Mouse (Mus musculus): ENCODE measurements around the gene Slc2a13.

The Slc2a13 gene

DNA sequence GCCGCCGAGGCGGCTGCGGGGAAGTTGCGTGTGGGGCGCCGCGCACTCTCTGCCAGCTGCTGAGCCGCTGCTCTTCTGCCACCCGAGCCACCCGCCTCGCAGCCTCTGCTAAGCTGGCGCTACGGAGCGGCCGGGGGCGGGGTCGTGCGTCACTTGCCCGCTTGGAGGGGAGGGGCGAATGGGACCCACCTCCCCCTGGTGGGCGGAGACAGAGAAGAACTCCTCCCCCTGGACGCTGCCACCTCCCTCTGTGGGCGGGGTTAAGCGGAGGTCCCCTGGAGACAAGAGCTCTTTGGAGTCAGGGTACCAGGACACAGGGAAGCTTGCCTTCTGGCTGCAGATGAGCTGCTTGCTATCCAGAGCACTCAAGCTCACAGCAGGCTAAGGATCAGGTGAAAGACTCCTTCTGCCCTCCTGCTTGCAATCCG, at the start of gene Slc2a13:
TSS of gene Slc2a13 (minus strand) at position 151 of the 428 bp plus-strand sequence.
- DNase-seq: peak; percentile 90

DNA sequence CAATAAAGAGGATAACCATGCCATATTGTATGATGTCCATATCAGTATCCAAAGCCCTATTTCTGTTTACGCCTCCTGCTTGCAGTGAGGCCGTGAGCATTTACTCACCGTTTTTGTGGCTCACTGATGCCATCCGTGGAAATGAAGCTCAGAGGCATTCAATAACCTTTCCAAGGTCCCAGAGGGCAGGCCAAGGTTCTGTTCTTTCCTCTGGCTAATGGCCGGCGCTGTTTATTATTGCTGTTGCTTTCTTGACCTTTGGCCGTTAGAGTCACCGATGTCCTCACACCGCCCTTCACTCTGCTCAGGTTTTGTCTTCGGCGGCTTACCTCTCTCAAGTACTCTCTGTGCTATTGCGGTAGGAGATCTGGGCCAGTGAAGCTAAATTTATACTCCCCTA, 43.0 kb upstream of the Slc2a13 start:
- no peak for DNase-seq

DNA sequence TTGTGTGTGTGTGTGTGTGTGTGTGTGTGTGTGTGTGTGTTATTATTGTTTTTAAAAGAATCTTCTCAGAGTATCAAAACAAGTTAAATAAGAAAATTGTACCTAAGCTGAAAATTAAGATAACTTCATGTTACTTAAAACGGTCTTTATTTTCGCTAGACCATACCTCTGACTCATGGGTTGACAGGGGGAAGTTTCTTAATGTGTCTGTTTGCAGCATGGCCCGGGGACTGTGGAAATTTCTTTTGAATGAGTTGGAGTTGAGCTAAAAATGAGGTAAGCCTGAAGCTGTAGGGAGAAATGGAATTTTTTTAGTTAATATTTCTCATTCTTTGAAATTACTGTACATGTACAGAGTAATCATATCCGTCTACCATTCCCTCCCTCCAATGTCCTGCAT, 42.5 kb upstream of the Slc2a13 start:
- DNase-seq: no peak

DNA sequence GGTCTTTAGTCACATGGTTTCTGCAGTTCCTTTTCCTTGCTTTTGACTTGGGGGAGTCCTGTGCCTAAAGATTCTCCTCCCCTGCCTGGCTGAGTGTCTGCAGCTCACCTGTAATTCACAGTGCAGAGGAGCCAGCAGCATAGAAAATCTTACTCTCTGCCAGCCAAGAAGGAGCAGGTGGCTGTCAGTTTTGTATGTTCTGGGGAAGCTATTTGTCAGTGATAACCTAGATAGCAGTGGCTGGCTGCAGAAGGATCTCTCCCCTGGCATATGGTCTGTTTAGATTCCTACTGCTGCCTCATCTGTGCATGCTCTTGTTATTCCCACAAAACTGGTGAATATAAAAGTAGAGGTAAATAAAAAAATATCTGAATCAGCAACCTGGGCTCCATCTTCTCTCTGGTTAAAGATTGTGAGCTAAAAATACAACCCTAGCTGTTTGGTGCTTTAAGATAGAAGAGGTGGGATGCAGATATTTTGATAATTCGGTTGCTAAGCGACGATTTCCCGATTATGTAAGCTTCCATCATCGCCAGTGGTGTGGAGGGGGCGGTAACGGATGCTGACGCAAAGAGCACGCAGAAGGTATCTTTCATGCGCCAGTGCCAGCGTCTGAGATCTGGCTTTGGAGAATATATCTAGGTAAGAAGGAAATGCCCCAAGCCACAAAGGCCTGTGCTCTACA, 41.1 kb upstream of the Slc2a13 start:
- peak; percentile 61 for DNase-seq

DNA sequence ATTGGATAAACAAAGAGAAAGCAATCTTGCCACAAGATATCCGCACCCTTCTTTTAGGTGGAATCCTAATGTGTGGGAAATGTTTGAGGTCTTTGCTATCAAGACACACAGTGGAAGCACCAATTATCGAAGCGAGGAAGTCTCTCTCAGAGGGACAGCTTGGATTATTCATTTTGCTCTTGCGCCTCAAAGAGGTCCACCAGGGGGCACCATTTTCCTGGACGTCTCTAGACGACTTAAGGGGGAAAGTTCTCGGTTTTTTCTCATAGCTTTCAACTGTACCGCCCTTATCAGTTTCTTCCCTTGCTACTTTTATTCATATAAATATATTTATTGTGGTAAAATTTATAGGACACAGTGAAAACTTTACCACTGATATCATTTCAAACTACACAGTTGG, 36.7 kb upstream of the Slc2a13 start:
- peak; percentile 79 for DNase-seq

DNA sequence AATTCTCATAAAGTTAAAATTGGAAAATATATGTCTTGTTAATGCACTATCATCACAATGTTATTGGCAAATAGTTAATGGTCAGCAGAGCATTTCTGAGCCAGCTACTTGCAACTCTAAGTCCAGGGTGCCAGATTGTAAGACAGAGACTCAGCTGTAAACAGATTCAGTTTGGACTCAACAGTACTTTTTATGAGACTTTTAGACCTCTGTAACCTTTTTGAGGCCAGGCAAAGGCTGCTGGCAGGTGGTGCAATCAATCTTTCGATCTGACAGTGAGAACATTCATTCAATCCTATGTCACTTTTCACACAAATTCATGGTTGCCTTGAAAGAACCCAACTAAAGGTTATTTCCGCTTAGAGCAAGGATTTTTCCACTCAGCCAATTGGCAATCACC, 35.8 kb upstream of the Slc2a13 start:
- DNase-seq: no peak

DNA sequence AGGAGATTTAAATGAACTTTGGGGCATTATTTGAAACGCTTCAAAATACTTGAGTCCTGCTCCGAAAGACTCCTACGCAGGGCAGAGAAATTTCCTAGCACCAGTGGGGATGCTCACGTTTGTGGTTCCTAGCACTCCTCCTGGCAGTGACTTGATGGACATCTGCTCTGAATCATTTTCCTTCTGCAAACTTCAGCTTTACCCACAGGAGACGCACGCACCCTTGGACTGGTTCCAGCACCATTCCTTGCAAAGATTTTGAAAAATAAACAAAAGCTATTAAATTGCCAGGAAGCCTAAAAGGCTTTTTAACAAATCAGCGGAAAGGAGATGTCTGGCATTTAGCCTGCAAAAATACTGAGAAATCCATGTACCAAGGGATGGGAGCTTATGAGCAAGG, 28.1 kb upstream of the Slc2a13 start:
- DNase-seq: peak; percentile 33

DNA sequence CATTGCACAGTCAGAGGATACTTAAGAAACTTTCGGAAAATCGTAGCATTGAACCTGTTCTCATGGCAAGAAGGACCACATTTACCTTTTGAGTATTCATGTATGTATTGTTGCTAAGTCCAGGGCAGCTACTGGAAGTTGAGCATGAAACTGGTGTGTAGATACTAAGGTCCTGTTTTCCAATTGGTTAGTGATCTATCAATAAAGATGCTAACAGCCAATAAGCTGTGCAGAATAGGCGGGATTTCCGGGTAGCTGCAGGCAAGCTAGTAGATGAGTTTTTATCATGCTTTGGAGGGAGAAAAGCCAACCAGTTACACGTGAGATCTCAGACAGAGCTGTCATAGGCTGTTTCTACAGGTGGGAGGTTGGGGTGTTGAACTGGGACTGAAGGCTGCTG, 24.2 kb upstream of the Slc2a13 start:
- no peak for DNase-seq

DNA sequence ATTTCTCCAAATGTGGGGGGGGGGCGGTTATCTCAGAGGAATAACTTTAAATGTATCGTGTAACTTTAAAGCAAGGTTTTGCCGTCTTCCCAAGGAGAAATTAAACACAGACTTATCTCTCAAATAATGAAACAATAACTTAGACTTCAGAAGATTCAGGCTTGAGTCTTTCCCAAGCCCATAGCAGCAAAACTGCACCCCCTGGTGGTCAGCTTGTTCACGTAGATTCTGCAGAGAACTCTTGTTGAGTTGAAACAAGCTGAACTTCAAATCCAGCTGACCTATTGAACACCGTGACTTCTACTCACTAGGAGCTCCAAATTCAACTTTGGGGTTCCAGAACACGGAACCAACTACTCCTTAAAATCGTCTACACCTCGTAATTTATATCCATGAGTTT, 1.4 kb upstream of the Slc2a13 start:
- DNase-seq: peak; percentile 92

DNA sequence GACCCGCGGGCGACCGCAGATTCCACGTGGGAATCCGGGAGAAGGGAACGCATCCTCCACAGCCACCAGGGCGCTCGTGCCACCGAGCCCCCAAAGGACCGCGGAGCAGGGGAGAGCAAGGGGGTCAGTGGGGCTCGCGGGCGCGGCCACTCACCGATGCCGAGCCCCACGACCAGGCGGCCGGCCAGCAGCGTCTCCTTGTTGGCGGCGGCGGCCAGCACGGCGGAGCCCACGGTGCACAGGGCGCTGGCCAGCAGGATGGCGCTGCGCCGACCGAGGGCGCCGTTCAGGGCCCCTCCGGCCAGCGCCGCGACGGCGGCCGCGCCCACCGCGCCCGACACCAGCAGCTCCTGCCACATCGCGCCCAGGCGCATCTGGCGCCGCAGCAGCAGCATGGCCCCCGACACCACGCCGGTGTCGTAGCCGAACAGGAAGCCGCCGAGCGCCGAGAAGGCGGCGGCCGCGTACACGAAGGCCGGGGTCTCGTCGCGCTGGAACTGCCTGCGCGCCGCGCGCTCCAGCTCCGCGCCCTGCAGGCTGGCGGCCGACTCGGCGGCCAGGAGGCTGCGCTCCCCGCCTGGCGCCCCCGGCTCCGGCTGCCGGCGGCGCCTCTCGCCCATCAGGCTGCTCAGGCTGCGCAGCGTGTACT, 516 bp downstream of the Slc2a13 start:
- peak; percentile 38 for DNase-seq

DNA sequence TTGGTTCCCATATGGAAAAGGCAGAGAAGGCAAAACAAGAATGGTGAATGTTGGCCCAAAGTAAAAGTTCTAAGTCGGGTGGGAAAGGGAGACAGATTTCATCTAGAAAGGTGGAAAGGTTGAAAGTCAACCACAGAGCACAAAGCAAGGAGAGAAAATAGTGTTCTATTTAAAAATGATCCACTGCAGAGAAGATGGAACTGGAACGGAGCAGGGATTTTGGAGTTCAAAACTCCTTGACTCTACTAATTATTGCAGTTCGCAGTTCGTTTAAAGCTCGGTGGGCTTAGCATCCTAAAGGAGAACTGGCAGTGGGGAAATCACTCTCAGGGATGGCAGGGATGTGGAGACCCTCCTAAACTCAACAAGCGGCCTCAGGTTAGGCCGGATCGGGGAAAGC, 1.1 kb downstream of the Slc2a13 start:
- no peak for DNase-seq

DNA sequence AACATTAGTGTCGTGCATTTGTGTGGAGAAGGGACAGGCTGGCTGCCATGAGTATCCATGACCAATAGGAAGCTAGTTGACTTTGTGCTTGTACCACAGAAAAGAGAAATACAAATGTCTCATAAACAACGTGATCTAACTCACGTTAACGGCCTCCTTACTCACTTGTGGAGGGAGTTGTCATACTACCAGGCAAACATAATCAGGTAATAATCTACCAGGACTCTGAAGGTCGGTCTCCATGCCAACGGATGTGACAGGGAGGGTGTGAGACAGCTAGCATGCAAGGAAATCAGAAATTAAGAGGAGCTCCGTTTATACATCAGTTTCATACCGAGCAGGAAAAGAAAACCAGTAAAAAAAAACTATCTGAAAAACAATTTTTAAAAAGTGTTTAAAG, 6.3 kb downstream of the Slc2a13 start:
- DNase-seq: no peak

DNA sequence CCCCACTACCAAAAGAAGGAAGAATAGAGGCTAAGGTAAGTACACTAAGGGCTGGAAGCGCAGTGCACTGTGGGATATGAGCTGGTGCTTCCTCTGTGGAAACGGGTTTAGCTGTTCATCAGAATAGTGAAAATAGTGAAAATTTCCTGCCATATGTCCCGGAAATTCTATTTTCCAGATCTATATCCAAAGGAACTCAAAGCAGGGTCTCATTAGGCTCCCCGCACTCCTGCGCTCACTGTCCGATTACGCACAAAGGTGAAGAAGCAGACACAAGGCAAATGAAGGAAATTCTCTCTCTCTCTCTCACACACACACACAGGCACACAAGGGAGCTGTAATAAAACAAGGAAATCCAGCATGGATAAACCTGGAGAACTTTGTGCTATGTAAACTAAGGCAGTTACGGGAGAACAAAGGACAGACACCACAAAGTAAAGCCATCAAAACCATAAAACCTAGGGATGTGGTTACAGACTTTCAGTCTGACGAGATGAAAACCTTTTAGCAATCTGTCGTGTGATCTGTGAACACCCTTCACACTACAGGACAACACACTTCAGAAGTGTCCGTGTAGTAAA, 7.9 kb downstream of the Slc2a13 start:
- no peak for DNase-seq

DNA sequence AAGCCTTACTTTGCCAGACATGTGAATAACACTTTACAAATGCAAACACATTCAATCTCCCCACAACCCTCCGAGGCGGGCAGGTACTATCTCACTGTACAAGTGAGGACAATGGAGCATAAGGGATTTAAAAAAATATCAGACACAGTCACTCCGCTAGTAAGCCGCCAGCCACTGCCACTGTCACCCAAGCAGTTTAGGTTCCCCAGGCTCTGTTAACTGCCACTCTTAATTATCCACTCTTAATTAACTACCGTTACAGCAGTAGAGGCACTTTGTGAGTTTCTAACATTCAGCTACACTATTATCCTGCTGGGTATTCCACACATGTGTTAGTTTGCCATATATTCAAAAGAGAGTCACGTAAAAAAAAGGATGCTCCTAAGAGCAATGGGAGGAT, 11.3 kb downstream of the Slc2a13 start:
- no peak for DNase-seq

DNA sequence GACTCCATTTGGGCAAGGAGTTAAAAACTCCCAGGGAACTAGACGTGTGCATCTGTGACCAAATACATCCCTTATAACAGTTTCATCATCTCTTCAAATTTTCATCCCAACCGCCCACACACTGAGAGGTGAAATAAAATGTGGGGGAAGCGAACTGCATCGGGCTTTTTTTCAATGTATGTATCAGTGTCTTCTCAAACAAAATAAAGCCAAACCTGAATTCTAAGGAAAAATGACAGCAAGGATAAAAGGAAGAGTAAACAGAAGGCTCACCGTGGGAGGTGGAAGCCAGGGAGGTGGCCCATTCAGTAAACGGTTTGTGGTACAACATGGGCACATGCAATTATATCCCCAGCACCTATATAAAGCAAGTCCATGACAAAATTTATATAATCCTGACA, 17.7 kb downstream of the Slc2a13 start:
- no peak for DNase-seq

DNA sequence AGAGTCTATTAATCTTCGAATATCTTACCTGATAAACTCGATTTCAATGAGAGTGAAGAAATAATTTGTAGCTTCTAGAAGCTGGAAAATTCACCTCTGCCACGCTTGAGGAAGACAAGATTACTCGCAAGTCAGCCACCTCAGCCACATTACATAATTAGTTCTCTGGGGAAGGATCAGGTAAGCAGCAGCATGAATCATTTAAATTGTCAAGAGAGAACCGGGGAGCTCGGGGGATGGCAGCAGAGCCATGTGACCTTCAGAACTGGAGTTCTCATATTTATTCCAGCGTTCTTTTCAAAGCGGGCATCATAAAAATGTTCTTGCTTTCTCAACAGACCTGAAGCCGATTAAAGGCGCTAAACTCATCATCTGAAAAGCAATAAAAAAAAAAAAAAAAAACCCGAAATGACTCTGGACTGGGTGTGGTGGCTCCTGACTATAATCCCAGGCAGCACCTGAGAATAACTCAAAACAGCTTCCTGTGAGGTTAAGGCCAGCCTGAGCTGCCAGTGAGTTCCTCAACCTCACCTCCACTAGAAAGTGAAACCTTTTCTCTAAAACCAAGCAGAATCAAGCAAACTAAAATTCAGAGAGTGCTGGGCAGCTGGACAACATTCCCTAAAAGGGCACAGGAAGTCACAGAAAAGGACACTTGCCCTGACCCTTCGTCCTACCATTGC, 24.3 kb downstream of the Slc2a13 start:
- no peak for DNase-seq

DNA sequence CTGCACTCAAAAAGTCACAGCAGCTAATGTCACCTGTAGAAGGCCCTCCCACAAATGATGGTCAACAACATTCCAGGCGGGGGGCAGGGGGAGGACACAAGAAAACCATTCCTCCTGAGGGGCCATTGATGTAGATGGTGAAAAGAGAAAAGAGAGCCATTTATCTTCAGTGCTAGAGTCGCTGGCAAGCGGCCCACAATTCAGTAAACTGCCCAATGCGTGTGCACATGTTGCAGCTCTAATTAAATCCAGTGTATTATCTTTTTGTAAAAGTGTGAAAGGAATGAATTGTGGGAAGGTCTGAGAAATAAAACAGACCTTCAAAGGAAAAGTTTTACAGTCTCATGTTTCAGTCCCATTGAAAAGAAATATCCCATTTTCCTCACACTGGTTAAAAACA, 28.5 kb downstream of the Slc2a13 start:
- peak; percentile 27 for DNase-seq

DNA sequence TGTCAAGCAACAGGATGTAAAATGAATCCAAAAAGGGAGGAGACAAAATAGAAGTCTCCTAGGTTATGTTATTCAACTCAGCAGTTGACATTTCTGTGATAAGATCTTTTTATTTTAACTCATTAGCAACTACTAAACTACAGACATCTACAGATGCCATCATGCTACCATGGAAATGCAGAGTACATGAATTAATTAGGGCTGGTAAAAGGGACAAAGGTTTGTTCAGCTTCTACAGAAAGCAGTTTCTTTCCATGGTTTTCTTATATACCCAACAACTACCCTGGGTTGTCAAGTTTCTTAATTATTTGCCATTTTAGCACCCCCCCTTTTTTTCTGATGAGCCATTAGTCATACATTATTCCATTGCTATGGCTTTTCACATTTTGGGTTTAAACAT, 34.6 kb downstream of the Slc2a13 start:
- DNase-seq: no peak

DNA sequence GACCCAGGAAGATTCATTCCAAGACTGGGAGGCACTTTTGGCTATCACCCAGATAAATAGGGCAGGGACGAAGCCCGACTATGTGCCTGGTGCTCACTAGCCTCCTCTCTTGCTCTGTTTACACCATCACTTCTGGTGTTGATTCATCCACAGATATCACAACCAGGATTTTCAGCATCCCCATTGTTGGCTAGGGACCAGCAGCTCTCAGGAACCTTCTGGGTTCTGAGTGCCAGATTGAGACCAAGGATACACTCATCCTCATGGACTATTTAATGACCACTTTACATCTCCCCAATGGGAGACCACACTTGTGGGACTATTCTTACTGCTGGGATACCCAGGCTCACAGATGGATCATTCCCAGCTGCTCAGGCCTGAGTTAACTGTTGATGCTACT, 46.2 kb downstream of the Slc2a13 start:
- DNase-seq: no peak

DNA sequence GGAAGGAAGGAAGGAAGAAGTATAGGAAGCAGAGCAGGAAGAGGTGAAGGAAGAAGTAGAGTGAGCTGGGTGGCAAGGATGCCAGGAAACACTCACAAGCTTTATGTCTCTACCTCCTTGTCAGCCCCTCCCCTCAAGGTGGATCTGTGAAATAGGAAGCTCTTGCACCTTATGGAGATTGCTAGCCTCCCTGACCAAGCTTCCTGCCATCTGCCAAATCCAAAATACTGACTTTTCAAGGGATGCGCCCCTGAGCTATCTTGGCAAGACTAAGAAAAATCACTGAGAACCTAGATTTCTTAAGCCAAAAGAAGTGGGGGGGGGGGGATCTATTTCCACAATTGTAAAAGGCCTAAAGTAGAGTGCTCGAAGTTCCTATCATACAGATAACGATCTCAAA, 46.9 kb downstream of the Slc2a13 start:
- DNase-seq: no peak

DNA sequence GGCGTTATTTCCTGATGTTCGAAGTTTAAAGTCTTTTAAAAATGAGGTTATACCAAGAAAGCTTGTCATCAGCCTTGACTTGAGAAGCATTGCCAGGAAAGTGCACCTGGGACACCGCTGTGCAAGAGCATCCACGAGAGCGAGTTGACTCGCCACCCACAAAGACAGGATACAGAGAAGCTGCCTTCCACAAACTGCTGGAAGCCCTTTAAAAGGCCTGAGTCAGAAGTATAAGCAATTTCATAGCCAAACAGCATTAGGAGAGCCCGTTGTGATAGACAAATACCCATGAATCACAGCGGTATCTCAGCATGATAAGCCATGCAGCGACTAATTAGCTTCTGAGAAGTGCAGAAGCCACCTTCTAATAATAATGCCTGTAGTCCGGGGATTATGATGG, 48.6 kb downstream of the Slc2a13 start:
- no peak for DNase-seq

DNA sequence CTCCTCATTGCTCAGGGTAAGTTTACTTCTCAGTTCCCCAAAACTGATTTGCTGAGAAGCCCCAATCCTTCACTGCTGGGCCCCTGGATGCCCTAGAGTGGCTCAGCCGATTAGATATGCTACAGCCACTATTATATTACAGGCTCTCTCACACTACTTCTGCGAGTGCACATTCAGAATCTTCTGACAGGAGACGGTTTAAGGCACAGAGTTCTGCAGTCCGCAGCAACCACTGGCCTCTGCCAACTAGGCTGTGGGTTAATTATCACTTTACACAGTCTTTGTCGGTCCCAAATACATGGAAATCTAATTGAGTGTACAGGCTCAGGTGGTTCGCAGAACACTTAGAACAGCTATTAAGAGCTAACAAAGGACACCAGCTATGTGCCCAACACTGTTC, 69.8 kb downstream of the Slc2a13 start:
- DNase-seq: no peak

DNA sequence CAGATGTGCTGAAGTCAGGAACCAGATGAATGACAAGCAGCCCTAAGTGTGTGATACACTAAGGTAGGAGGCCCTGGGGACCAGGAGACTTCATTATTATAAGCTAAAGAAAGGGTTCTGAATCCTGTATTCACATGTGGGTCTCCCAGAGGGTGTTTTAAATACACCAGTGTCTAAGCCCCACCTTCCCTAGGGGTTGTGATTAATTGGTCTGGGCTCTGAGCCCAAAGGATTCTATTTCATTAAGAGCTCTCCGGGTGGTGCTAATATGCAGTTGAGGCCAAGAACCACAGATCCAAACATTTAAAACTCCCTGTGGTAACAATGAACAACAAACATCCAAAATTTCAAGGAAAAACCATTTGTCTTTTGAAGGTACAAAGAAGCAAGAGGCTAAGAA, 70.4 kb downstream of the Slc2a13 start:
- no peak for DNase-seq

DNA sequence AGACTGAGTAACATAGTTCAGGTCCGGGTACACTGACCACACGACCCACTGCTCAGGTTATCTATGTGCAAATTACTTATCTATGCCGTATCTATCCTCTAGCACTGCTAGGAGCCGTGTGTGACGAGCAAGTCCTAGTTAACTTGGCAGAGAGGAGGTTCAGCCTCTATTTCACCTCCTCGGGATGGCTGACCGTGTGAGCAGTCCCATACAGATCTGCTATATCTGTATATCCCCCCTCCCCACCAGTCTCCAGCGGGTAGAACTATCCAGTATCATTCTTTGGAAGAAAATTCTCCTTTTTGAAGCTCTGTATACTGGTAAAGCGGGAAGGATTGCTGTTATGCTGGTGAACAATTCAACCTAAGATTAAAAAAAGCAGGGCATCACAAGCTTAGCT, 70.8 kb downstream of the Slc2a13 start:
- no peak for DNase-seq

Measured in right cerebral cortex, postnatal 14 days (tissue).